Mouse (Mus musculus): ENCODE results near the gene Adtrp. TPM values are rescaled to one million over a fixed set of nuclear protein-coding genes. Genes with fewer than 3 reads are reported as not detected.

Gene Adtrp
- 0.75 TPM in 1 of 2 replicates, not detected in the other for polyA plus RNA-seq (2016; fragmentation: Nextera tagmentation; extraction: Ambion mirVana)

- Histone ChIP-seq H3K27me3 (ENCODE audit: poor library complexity, severe bottlenecking) (peaks cover 20% of the 10 kb centered on the region), H3K36me3 (replicated peaks) (no peaks in the 10 kb centered on the region), H3K9me3 (no peaks in the 10 kb centered on the region), H3K27ac (no peak within 1 kb of the TSS), H3K4me1 (peaks cover 26% of the 10 kb centered on the region), H3K4me3 (no peak within 1 kb of the TSS)
- DNase-seq (ENCODE audit: extremely low spot score, low spot score) = no peak
- 86% methylated on average over 11 of the region's 11 CpGs for WGBS
These were observed at the start of gene Adtrp for GRCm38 (mm10) chr13:41847516-41848126. Adtrp (minus strand) TSS chr13:41847684.

DNA sequence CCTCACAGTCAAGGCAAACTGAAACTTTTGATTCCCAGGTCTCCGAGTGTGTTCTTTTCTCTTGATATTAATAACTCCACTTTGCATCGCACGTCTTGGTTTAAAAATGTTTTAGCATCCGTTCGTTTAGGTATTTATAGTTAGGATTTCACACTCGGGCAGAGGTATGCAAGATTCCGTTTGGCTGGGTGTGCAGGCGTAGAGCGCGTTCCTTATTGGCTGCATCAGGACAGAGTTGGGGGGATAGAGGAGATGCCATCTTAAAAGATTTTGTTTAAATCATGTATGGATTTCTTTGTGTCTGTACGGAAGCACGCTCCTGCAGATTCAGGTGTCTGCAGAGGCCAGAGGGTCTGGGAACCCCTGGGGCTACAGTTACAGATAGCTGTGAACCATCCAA lies 44.5 kb upstream of the Adtrp start:
- Histone ChIP-seq H3K9me3 (no peaks in the 10 kb centered on the region), H3K36me3 (replicated peaks) (no peaks in the 10 kb centered on the region), H3K27ac (no peak overlapping the region), H3K4me3 (no peak overlapping the region), H3K27me3 (ENCODE audit: poor library complexity, severe bottlenecking) (no peaks in the 10 kb centered on the region), H3K4me1 (no peaks in the 10 kb centered on the region)
- DNase-seq (ENCODE audit: extremely low spot score, low spot score) = no peak
- WGBS = 94% methylated on average over 12 of the region's 12 CpGs

DNA sequence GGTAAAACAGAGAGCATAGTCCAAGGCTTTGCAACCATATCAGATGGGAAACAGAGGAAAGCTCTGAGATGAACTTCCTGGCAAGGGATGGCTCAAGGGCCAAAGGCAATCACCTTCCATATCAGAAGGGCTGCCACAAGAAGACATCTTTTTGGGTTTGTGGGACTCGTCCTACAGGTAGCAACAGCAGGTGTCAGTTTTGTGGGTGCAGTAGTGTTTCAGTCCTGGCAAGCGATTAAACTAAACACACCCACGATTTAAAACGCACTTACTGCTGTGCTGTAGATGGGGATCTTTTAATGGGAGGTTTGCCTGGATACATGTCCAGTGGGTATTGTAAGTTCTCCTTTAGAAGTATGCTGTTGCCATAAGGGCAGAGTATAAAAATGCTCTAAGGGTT lies 43.1 kb upstream of the Adtrp start:
- H3K9me3 ChIP-seq = no peaks in the 10 kb centered on the region
- H3K27ac ChIP-seq = no peak overlapping the region
- no peaks in the 10 kb centered on the region for H3K27me3 ChIP-seq (ENCODE audit: poor library complexity, severe bottlenecking)
- no peak for DNase-seq (ENCODE audit: extremely low spot score, low spot score)
- H3K4me3 ChIP-seq = no peak overlapping the region
- no peaks in the 10 kb centered on the region for H3K36me3 ChIP-seq (replicated peaks)
- no peaks in the 10 kb centered on the region for H3K4me1 ChIP-seq
- whole genome bisulfite sequencing = 87% methylated on average over 4 of the region's 4 CpGs

GRCm38 (mm10) chr13:41890111-41890600 lies 42.7 kb upstream of the Adtrp start:
- H3K9me3 ChIP-seq = no peaks in the 10 kb centered on the region
- H3K4me1 ChIP-seq = no peaks in the 10 kb centered on the region
- WGBS = 88% methylated on average over 2 of the region's 2 CpGs
- no peaks in the 10 kb centered on the region for H3K27me3 ChIP-seq (ENCODE audit: poor library complexity, severe bottlenecking)
- H3K36me3 ChIP-seq (replicated peaks) = no peaks in the 10 kb centered on the region
- no peak overlapping the region for H3K4me3 ChIP-seq
- H3K27ac ChIP-seq = no peak overlapping the region
- DNase-seq (ENCODE audit: extremely low spot score, low spot score) = no peak

- Histone ChIP-seq H3K4me3 (no peak overlapping the region), H3K36me3 (replicated peaks) (no peaks in the 10 kb centered on the region), H3K4me1 (no peaks in the 10 kb centered on the region), H3K9me3 (no peaks in the 10 kb centered on the region), H3K27ac (no peak overlapping the region), H3K27me3 (ENCODE audit: poor library complexity, severe bottlenecking) (no peaks in the 10 kb centered on the region)
- no peak for DNase-seq (ENCODE audit: extremely low spot score, low spot score)
- 83% methylated on average over 2 of the region's 2 CpGs for WGBS
These were observed 41.2 kb upstream of the Adtrp start for GRCm38 (mm10) chr13:41888644-41889043.

DNA sequence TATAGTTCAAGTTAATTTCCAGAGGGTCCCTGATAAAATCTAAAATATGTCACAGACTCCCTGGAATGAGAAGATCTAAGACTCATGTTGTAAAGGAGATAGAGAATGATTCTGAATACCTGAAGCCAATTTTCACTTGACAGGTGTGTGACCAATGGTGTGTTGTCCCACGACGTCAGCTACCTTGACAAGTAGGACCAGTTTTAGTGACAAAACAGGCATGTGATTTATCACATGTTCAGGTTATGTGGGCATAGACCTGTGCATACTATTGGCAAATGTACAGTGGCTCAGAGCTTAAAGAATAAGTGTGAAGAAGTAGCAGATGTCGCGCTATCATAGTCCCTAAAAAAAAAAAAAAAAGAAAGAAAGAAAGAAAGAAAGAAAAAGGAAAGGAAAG lies 38.6 kb upstream of the Adtrp start:
- DNase-seq (ENCODE audit: extremely low spot score, low spot score) = no peak
- Histone ChIP-seq H3K27ac (no peak overlapping the region), H3K27me3 (ENCODE audit: poor library complexity, severe bottlenecking) (no peaks in the 10 kb centered on the region), H3K9me3 (no peaks in the 10 kb centered on the region), H3K36me3 (replicated peaks) (no peaks in the 10 kb centered on the region), H3K4me1 (no peaks in the 10 kb centered on the region), H3K4me3 (no peak overlapping the region)
- WGBS = 94% methylated on average over 4 of the region's 4 CpGs

DNA sequence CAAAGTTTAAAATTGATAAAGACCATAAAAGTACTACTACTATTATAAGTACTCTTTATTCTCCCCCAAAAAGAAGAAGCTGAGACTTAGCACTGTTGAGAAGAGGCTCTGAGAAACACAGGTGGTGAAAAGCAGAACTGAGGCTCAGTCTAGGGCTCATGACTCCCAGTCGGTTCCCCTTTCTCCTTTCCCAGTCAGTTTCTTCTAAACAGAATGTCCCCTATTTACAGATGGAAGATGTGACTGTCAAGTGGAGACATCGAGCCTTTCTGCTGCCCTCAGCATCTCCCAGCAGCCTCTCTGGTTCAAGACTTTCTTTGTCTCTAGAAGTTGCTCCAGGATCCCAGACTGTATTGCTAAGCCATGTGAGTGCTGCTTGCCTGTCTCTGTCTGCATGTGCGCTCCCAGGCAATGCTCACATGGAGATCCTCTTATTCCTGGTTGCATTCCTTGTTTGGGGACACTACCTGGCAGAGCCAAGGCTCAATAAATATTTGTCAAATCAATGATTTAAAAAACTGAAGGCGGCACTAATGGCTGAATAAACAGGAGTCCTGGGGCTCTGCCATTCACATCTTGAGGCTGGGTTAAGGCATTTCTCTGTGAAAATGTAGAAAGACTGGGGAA lies 36.3 kb upstream of the Adtrp start:
- no peaks in the 10 kb centered on the region for H3K9me3 ChIP-seq
- no peak overlapping the region for H3K27ac ChIP-seq
- H3K27me3 ChIP-seq (ENCODE audit: poor library complexity, severe bottlenecking) = no peaks in the 10 kb centered on the region
- H3K36me3 ChIP-seq (replicated peaks) = no peaks in the 10 kb centered on the region
- no peak overlapping the region for H3K4me3 ChIP-seq
- WGBS = 82% methylated on average over 4 of the region's 4 CpGs
- no peak for DNase-seq (ENCODE audit: extremely low spot score, low spot score)
- no peaks in the 10 kb centered on the region for H3K4me1 ChIP-seq

- Histone ChIP-seq H3K4me1 (no peaks in the 10 kb centered on the region), H3K27ac (no peak overlapping the region), H3K36me3 (replicated peaks) (no peaks in the 10 kb centered on the region), H3K4me3 (no peak overlapping the region), H3K27me3 (ENCODE audit: poor library complexity, severe bottlenecking) (no peaks in the 10 kb centered on the region), H3K9me3 (no peaks in the 10 kb centered on the region)
- no peak for DNase-seq (ENCODE audit: extremely low spot score, low spot score)
- 92% methylated on average over 2 of the region's 2 CpGs for WGBS
These were observed 33.7 kb upstream of the Adtrp start for GRCm38 (mm10) chr13:41881201-41881600.

GRCm38 (mm10) chr13:41880525-41880924 lies 33.0 kb upstream of the Adtrp start:
- H3K27me3 ChIP-seq (ENCODE audit: poor library complexity, severe bottlenecking) = no peaks in the 10 kb centered on the region
- no peak overlapping the region for H3K27ac ChIP-seq
- no peaks in the 10 kb centered on the region for H3K4me1 ChIP-seq
- H3K9me3 ChIP-seq = no peaks in the 10 kb centered on the region
- DNase-seq (ENCODE audit: extremely low spot score, low spot score) = no peak
- H3K36me3 ChIP-seq (replicated peaks) = no peaks in the 10 kb centered on the region
- no peak overlapping the region for H3K4me3 ChIP-seq

DNA sequence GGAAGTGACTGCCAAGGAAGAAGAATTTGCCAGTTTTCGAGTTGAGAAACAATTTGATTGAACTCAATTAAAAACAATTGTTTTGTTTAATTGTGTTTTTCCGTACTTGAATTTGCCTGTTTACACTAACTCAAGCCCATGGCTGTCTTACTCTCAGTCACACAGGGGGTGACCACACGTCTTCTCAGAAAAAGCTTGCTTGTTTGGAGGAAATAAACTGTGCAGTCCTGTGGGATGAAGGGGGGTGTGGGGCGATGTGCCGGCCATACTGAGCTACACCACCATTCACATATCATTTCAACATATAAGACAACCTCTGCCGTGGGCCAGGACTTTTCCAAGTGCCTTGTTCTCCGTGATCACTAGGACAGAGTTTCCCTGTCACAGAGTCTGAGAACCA lies 25.2 kb upstream of the Adtrp start:
- no peak overlapping the region for H3K27ac ChIP-seq
- no peaks in the 10 kb centered on the region for H3K27me3 ChIP-seq (ENCODE audit: poor library complexity, severe bottlenecking)
- DNase-seq (ENCODE audit: extremely low spot score, low spot score) = no peak
- WGBS = 73% methylated on average over 7 of the region's 7 CpGs
- peaks cover 14% of the 10 kb centered on the region for H3K4me1 ChIP-seq
- no peaks in the 10 kb centered on the region for H3K9me3 ChIP-seq
- H3K4me3 ChIP-seq = no peak overlapping the region
- H3K36me3 ChIP-seq (replicated peaks) = no peaks in the 10 kb centered on the region

- WGBS = 49% methylated on average over 8 of the region's 8 CpGs
- H3K4me3 ChIP-seq = no peak overlapping the region
- no peaks in the 10 kb centered on the region for H3K36me3 ChIP-seq (replicated peaks)
- peaks cover 14% of the 10 kb centered on the region for H3K4me1 ChIP-seq
- no peaks in the 10 kb centered on the region for H3K9me3 ChIP-seq
- DNase-seq (ENCODE audit: extremely low spot score, low spot score) = no peak
- H3K27ac ChIP-seq = no peak overlapping the region
- no peaks in the 10 kb centered on the region for H3K27me3 ChIP-seq (ENCODE audit: poor library complexity, severe bottlenecking)
These were observed 24.7 kb upstream of the Adtrp start for GRCm38 (mm10) chr13:41872161-41872562.

- Histone ChIP-seq H3K4me1 (peaks cover 9% of the 10 kb centered on the region), H3K9me3 (no peaks in the 10 kb centered on the region), H3K27me3 (ENCODE audit: poor library complexity, severe bottlenecking) (no peaks in the 10 kb centered on the region), H3K36me3 (replicated peaks) (no peaks in the 10 kb centered on the region), H3K27ac (no peak overlapping the region), H3K4me3 (no peak overlapping the region)
- no peak for DNase-seq (ENCODE audit: extremely low spot score, low spot score)
- 86% methylated on average over 2 of the region's 2 CpGs for WGBS
These were observed 20.0 kb upstream of the Adtrp start for GRCm38 (mm10) chr13:41867533-41867932.

DNA sequence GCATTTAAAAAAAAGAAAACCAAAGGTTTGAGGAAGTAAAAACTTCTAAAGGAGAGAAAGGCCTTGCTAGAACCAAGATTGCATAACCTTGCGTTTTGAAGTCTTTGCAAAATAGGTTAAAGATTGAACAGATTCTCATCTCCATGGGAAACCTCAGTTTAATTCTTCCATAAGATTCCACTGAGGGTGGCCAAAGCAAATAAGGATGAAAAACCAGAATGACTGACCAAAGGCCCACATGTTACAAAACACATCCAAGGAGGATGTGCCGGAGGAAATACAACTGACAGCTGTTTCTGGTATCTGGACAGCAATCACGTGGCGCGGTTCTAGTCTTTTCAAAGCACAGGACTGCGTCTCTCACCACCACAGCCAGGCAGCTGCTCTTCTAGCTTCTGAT lies 18.1 kb upstream of the Adtrp start:
- Histone ChIP-seq H3K4me1 (no peaks in the 10 kb centered on the region; the same call in 1 of the 2 replicates), H3K36me3 (replicated peaks) (no peaks in the 10 kb centered on the region), H3K9me3 (no peaks in the 10 kb centered on the region), H3K27ac (no peak overlapping the region), H3K4me3 (no peak overlapping the region), H3K27me3 (ENCODE audit: poor library complexity, severe bottlenecking) (no peaks in the 10 kb centered on the region)
- WGBS = 94% methylated on average over 6 of the region's 6 CpGs
- no peak for DNase-seq (ENCODE audit: extremely low spot score, low spot score)
